Mouse (Mus musculus) adipocyte (in vitro differentiated cells): ENCODE measurements around the gene Tcl1b5.

ENCODE experiments used
- DNase-seq: peaks from one replicate; pipeline ENCODE4 v3.0.0-alpha.2; 2016; ENCODE audit warnings: low spot score

Tcl1b5 gene

DNA sequence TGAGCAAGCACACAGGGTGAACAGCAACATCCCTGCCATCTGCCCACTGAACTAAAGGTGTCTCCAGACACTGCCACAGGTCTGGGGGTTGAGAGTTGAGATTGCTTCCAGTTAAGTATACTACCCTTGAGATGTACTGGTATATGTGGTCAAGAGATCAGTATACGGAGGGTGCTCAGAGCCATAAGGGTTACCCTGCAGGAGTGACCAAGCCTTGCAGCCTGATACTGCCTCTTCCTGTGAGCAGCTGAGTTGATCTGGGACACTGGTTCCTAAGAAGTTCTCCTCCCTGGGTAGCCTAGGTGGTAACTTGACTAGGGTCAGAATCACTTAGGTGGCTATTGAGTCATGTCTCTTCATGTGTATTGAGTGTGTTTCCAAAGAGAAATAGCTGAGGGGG, 32.3 kb downstream of the Tcl1b5 start:
- no peak for DNase-seq

DNA sequence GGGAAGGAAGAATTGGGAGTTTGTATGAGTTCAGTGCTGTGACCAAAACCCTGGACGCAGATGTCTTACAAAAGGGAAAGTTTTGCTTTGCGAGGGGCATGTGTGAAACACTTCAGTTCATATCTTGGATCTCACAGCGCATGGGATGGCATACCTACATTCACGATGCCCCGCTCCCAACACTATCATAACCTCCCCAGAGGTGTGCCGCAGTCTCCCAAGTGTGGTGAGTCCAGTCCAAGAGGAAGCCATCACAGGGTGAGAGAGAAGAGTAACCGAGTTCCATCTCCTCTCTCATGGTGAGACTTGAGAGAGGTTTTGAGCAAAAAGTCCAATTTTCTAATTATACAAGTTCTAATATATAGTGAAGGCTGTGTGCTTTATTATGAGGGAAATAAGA, 33.1 kb downstream of the Tcl1b5 start:
- no peak for DNase-seq

DNA sequence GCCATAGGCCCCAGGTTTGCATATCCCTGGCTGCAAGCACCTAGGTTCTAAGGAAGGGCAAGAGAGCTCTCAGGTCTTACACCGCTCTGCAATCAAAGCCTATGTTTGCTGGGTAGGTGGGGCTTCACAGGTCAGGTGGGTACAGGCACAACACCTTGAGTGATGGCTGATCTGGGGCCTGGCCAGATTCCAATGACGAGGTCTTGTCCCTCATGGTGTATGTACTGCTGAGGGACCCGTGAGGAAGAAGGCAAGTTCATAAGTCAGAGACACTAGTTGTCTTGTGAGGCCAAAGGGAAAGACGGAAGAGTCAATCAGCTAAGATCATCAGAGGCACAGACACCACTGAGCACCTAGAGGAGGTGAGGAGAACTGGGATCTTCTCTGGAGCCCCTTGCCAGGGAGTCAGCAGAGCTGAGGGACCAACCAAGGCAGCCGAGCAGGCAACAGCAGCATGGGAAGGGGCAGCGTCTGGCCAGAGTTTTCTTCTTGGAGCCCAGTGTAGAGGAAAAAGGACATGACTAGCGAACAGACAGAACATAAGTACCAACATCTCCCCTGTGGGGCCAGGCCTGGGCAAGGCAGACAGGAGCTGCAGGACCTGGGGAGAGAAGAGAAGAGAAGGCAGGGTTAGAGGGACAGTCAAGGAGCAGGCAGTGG, 41.1 kb downstream of the Tcl1b5 start:
- no peak for DNase-seq

DNA sequence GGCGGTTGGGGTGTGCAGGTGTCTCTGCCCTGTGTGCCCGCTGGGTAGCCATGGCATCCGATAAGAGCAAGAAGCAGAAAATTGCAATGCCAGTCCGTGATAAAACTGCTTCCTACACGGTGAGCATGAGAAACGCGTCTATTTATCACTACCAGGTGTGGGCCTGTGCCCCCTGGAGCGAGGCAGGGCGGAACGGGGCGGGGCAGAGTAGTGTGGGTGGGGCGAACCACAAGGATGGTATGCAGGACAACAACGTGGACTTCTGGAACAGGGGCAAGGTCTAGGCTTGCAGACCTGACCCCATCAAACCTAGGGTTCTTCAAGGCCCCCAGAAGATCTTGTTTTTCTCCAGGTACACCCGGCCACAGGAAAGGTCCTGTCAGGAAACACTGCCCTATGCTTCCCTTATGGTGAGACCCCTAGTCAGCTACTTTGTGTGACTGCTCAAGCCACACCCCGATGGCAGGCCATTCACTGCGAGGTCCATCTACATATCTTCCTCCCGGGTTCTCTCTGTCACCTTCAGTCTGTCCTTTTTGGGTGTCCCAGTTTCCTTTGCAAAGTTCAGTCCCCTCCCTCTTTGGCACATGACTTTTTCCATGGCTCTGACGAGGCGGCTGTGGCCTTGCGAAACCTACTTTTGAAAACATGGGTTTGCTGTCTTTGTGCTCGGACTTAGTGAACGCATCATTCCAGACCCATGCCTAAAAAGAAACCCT, 46.6 kb downstream of the Tcl1b5 start, which contains the start of gene Tcl1:
Tcl1 (minus strand) TSS at position 193 of the 719 bp plus-strand sequence.
- DNase-seq: no peak

DNA sequence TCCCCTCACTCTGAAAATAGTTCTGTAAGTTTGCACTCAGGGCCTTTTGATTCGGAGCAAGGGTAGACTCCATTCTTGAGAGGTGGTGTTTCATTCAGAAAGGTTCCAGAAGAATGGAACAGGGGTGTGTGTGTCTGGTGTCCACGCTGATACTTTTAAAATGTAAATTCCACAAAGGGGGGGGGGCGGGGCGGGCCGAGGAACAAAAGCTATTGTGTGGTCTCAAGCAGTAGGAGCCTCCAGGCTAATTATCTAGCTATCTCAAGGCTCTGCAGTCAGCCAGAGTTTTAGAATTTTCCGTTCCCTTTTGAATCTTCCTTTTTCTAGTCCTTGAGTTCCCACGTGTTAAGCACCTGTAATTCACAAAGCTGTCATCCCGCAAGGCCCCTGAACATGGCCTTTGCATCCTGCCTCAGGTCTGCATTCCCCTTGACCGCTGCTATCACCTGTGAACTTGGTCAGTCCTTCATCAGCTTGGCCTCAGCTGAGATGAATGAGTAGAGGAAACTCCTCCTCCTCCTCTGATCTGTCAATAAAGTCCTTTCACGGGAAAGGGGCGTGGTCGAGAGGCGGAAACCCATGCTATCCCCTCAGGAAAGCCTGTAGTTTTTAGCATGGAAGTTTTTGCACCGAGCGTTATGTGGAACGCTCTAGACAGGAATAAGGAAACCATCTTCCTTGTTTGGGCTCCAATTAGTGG, 48.6 kb downstream of the Tcl1b5 start:
- DNase-seq: no peak
